Mouse (Mus musculus): ENCODE results near the gene Pla2g7.

The Pla2g7 gene

GRCm38 (mm10) chr17:43581012-43581467 is 13.1 kb downstream of the Pla2g7 start:
- peak; percentile 50 for DNase-seq

- no peak for DNase-seq
These were observed 16.9 kb downstream of the Pla2g7 start for GRCm38 (mm10) chr17:43584771-43585170.

DNA sequence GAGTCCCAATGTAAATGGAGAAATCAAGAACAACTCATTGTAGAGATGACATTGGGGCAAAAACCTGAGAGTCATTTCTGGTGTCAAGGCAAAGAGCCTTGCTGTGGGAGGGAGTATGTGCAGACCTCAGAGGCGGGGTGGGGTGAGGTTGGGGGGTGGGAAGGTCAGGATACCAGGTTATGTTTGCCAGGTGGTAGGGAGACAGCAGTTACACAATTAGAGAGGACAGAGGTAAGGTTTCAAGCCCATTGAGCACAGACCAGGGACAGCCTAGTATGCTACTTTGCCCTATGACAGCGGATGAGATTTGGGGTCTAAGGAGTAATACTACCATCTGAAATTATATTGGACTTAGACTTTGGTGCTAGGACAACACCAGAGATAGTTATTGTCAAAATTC is 19.4 kb downstream of the Pla2g7 start:
- DNase-seq = no peak

- no peak for DNase-seq
These were observed 21.9 kb downstream of the Pla2g7 start for GRCm38 (mm10) chr17:43589750-43590149.

DNA sequence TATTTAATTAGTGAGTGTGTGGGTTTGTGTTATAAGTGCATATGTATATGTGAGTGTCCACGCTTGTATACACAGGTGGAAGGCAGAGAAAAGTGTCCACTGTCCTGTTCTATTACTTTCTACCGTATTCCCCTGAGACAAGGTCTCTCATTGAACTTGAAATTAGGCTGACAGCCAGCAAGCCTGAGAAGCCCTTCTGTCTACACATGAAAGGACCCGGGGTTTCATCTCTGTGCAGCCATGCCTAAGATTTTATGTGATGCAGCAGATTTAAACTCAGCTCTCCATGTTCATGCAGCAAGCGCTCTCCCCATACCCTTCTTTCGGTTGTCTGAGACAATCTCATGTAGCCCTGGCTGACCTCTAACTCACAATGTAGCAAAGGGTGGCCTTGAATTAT is 22.6 kb downstream of the Pla2g7 start:
- no peak for DNase-seq

DNA sequence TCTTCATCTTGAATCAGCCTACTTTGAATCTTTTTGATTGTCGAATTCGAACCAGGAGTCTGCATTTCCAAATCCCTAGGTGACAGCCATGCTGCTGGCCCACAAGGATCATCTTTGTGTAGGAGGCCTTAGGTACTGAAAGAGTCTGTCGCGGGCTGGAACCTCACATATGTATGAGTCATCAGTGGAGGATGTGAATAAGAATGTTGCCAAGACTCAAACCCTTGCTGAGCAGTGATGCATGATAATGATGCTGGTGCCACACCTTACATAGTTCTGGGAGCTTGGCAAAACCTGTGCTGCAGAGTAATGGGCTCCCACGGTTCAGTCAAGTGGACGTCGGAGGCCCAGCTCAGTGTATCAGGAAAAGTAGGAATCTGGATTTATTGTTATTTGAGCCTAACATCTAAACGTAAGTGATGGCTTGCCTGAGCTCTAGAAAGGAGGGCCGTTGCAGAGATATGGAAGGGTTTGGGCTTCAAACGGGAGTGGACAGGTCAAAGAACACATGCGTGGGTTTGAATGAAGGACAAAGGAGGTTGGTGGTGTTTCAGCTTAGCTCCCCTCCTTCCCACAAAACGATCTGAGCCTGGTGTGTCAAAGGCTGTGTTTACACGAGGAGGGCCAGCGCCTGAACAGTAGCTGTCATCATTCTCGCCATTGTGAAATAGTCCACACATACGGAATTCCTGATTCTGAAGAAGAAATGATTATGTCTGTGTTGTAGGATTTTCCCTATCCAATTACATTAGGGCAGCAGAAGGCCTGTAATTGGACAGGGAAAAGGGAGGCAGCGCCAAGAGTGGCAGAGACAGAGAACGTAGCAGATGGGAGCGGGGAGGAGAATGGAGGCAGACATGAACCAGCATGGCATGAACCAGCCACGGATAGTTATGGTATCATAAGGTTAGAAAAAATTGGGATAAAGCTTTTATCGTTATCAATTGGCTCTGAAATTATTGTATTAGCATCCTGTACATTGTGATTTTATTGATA is 24.7 kb downstream of the Pla2g7 start:
- DNase-seq = no peak

GRCm38 (mm10) chr17:43597742-43598141 is 29.8 kb downstream of the Pla2g7 start:
- DNase-seq = no peak

DNA sequence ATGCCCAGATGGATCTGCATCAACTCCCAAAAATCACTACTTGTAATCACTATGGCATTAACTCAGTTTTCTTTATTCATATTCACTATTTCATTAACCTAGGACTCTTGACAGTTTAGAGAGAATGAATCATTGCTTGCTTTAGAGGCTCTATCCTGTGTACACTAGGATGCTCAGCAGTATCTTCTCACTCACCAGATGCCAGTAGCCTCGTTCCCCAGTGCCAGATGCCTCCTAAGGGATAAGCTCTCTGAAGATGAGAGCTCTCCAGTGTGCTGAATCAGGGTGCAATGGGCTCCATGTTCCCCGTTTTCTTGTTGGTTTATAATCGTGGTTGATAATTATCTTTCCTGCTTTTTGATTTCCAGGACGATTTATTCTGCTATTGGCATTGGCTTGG is 30.8 kb downstream of the Pla2g7 start:
- DNase-seq = no peak

DNA sequence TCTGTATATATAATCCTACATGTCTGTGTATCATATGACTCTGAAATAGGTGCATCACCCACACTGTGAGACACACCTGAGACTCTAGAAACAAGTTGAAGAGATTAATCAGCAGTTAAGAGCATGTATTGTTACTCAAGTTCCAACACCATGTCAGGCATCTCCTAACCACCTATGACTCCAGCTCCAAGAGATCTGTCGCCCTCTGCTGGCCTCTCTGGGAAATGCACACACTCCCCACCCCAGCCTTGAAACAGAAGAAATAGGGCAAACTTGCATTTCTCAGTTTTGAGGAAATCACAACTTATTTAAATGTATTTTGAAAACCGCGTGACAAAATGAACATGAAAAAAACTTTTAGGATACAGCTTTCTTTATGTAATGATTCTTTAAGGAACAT is 38.8 kb downstream of the Pla2g7 start:
- peak; percentile 78 for DNase-seq

- DNase-seq = peak; percentile 47
These were observed 43.7 kb downstream of the Pla2g7 start for GRCm38 (mm10) chr17:43611586-43611985.

DNA sequence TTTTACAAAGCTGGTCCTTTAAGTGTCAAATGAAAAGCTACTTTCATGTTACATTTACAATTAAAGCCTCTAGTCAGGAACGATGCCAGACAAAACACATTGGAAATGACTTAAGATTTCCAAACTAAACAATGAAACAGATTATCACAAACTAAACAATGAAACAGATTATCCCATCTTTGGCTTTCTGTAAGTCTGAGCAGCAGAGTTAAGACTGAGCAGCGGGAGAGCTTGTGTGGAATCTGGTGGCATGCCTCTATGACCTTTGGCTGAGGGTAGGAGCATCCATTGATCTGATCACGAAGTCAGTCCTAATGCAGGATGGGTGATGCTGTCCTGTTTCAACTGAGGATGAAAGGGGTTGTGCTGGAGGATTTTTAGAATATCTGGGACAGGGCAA is 44.3 kb downstream of the Pla2g7 start:
- DNase-seq = no peak

DNA sequence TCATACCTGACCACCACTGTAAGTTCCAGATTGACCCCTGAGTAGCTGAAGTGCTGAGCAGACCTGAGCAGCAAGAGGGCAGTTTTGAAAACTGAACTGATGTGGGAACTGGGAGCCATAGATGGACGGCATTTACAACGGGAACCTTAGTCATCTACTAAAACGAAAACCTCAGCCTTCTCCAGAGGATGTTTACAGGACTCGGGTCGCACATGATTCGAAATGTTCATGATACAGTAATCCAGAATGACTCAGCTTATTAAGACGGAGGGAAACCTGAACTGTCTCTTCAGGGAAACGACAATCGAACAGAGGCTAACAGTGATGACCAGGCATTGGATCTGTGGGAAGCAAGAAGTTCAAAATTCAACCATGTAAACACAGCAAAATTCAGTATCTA is 51.3 kb downstream of the Pla2g7 start:
- no peak for DNase-seq

DNA sequence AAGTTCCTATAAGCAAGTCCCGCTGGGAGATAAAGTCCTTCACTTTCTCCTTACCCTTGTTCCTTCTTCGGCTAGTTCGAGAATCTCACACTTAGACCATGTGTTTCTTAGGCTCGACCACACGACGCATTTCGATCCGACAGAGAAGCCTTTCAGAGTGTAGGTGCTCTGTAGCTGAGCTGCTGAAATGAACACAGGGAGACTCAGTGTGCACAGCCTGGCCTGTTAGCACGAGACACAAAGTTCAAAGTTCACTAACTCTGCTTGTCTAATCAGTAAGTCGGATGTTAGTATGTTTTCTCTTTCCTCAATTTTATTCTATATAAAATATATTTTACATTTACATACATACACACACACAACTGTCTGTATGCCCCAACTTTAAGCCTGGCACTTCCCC is 54.2 kb downstream of the Pla2g7 start:
- DNase-seq = no peak

GRCm38 (mm10) chr17:43628246-43628645 is 60.3 kb downstream of the Pla2g7 start:
- DNase-seq = no peak

DNA sequence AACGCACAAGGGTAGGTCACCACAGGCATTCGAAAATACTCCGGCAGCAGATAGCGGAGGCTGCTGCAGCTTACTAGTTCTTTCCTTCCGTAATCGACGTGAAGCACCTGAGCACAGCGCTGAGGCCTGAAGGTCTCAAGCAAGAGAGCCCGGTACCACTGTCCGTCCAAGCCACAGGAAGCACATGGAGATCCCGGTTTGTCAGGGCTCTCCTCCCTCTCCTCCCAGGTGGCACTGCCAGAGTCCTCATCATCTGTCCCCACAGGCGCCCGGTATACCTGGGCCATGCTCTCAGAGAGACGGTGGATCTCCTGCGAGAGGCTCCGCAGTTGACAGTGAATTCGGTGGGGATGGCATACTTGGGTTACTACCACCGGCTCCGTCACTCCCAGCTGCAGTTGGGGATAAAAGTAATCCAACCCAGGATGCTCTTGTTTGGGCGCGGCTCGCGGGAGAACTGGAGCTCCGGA is 61.2 kb downstream of the Pla2g7 start:
- no peak for DNase-seq

DNA sequence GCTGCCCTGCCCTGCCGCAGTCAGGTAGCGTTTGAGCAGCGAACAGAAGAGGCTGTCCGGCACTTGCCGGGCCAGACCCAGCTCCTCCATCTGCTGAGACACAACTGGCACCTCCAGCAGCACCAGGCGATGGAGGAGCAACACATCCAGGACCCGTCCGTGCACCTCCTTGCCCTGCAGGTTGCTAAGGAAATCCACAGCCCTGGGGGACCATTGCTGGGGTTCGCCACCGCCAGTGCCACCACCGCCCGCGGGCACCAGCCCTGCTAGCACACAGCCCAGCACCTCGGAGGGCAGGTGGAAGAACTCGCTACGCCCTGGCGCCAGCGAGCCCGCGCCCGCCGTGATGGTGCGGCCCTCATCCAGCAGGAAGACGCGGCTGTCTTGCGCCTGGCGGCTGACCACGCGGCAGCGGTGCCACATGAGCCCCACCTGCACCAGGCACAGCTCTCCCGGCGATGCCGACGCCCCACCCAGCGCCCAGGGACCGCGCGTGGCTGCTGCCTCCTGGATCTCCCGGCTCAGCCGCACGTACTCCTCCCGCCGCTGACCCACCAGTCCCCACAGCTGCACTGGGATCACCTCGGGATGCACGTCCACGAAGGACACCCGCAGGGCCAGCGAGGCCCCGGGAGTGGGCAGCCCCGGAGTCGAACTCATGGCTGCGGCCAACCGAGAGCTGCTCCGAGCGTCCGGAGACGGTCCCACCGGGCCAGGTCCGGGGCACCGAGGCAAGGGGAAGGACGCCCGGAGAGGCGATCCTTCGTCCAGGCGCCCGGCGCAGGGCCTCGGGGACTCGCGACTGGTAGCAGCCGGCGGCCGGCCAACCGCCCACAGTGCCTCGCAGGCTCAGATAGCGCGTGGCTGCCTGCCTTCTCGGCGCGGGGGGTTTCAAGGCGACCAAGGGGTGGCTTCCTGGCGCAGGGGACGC is 61.9 kb downstream of the Pla2g7 start, which contains the start of gene Tdrd6:
Tdrd6 (minus strand) TSS at position 804 of the 931 bp plus-strand sequence.
- peak; percentile 14 for DNase-seq

DNA sequence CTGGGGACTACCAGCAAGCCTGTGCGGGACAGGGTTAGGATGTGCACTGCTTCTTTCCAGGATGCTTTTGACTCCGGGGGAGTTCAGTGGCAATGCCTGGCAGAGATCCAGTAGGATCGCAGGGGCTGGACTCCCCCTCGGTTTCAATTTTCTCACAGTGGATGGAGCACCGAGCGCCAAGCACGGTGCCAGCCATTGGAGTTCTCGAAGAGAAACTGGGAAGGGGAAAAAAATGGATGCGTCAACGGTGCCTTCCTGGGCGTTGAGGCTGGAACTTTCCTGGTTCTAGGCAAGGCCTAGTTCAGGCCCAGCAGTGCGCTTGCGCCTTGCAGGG is 62.5 kb downstream of the Pla2g7 start:
- DNase-seq = no peak

GRCm38 (mm10) chr17:43637146-43637545 is 69.2 kb downstream of the Pla2g7 start:
- no peak for DNase-seq

DNA sequence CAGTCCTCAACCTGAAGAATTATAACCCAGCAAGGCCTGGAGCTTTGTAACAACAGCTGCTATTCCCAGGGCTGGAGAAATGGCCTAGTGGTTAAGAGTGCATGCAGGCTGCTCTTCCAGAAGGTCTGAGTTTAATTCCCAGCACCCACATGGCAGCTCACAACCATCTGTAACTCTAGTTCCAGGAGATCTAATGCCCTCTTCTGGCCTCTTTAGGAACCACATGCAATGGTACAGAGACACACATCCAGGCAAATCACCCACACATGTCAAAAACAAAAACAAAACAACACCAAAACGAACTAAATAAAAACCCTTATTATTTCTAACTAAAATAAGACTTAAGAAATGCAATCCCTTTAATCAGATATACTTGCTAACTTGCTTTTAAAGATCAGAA is 72.9 kb downstream of the Pla2g7 start:
- DNase-seq = no peak

DNA sequence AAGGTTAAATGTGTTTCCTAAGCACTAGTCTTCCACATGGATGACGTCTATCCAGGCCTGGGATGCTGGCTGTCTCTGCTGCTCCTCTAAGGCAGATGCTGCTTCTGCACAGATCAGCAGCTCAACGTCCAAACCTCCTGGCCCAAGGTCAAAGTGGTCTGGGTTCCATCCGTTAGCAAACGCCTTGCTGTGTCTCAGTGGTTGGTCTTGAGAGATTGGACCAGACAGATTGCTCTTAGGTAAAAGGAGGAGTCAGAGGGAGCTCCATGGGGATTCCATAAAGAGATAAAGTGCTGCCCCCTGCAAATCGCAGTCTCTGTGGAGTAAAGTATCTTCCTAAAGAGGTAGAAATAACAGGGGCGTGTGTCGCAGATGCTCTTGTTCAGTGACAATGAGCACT is 75.3 kb downstream of the Pla2g7 start:
- no peak for DNase-seq

- DNase-seq = no peak
These were observed 76.5 kb downstream of the Pla2g7 start for GRCm38 (mm10) chr17:43644375-43644774.

DNA sequence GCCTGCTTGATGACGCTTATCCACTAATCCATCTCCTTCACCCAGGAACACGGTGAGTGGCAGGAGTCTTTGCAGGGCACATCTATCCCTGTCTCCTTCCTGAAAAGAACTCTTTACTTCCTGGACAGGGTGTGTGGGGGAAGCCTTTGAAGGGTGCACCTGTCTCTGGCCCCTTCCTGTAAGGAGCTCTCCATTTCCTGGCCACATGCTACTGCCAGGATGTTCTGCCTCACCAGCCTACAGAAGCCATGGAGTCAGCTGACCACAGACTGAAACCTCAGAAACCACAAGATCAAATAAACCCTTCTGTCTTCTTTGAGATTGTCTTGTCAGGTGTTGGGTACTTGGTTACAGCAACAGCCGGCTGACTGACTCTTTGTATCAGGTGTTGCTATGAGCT is 77.2 kb downstream of the Pla2g7 start:
- DNase-seq = no peak

DNA sequence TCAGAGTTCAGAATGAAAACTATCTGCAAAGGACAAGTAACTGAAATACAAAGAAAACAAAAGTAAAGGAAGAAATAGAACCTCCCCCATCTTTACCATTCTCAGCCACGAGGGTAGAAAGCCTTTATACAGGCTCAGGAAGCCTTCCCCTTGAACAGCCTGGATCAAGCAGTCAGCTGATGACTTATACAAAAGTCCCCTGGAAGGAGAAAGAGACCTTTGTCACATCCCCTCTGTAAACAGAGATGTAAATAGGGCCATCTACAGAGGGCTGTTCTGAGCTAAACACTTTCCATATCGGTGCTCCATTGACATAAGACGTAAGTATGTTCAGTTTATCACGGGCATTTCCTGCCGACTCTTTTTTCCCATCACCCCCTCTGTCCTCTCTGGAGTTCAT is 79.0 kb downstream of the Pla2g7 start:
- no peak for DNase-seq

All from kidney, postnatal 14 days (tissue).